Mouse (Mus musculus): Measurements from ENCODE around the gene Ncoa6.

Ncoa6 gene

GRCm38 (mm10) chr2:155436445-155436844 is 37.2 kb downstream of the Ncoa6 start:
- peak; percentile 47 for DNase-seq (ENCODE audit: low read depth)

- DNase-seq (ENCODE audit: low read depth), result no peak
Measured at GRCm38 (mm10) chr2:155420911-155421310, 52.8 kb downstream of the Ncoa6 start.

GRCm38 (mm10) chr2:155404635-155405034 is 69.1 kb downstream of the Ncoa6 start:
- no peak for DNase-seq (ENCODE audit: low read depth)

- DNase-seq (ENCODE audit: low read depth), result no peak
Measured at GRCm38 (mm10) chr2:155401926-155402325, 71.8 kb downstream of the Ncoa6 start.

- peak; percentile 19 for DNase-seq (ENCODE audit: low read depth)
Measured at GRCm38 (mm10) chr2:155400276-155400675, 73.4 kb downstream of the Ncoa6 start.

- DNase-seq (ENCODE audit: low read depth), result no peak
Measured at GRCm38 (mm10) chr2:155394586-155394985, 79.1 kb downstream of the Ncoa6 start.

- DNase-seq (ENCODE audit: low read depth), result no peak
Measured at GRCm38 (mm10) chr2:155388573-155388972, 85.1 kb downstream of the Ncoa6 start.

- DNase-seq (ENCODE audit: low read depth), result no peak
Measured at GRCm38 (mm10) chr2:155387052-155387451, 86.6 kb downstream of the Ncoa6 start.

- DNase-seq (ENCODE audit: low read depth), result no peak
Measured at GRCm38 (mm10) chr2:155386534-155386899, 87.2 kb downstream of the Ncoa6 start.

- no peak for DNase-seq (ENCODE audit: low read depth)
Measured at GRCm38 (mm10) chr2:155385731-155386533, 87.8 kb downstream of the Ncoa6 start.

- peak; percentile 89 for DNase-seq (ENCODE audit: low read depth)
Measured at GRCm38 (mm10) chr2:155385090-155385489, 88.6 kb downstream of the Ncoa6 start.

- DNase-seq (ENCODE audit: low read depth), result peak; percentile 80
Measured at GRCm38 (mm10) chr2:155382791-155383438, 90.8 kb downstream of the Ncoa6 start.

GRCm38 (mm10) chr2:155382332-155382700 is 91.4 kb downstream of the Ncoa6 start:
- no peak for DNase-seq (ENCODE audit: low read depth)

- DNase-seq (ENCODE audit: low read depth), result peak; percentile 97
Measured at GRCm38 (mm10) chr2:155381643-155382331, 91.9 kb downstream of the Ncoa6 start.

- no peak for DNase-seq (ENCODE audit: low read depth)
Measured at GRCm38 (mm10) chr2:155381060-155381437, 92.6 kb downstream of the Ncoa6 start.

- DNase-seq (ENCODE audit: low read depth), result no peak
Measured at GRCm38 (mm10) chr2:155380261-155381059, 93.2 kb downstream of the Ncoa6 start, which contains the start of gene Trp53inp2. Gene Trp53inp2 (plus strand): TSS chr2:155381059.

- DNase-seq (ENCODE audit: low read depth), result no peak
Measured at GRCm38 (mm10) chr2:155376191-155376590, 97.5 kb downstream of the Ncoa6 start.

GRCm38 (mm10) chr2:155374521-155374920 is 99.2 kb downstream of the Ncoa6 start:
- DNase-seq (ENCODE audit: low read depth), result no peak

GRCm38 (mm10) chr2:155373886-155374285 is 99.8 kb downstream of the Ncoa6 start:
- DNase-seq (ENCODE audit: low read depth), result no peak

GRCm38 (mm10) chr2:155373302-155373701 is 100.4 kb downstream of the Ncoa6 start:
- DNase-seq (ENCODE audit: low read depth), result no peak

- DNase-seq (ENCODE audit: low read depth), result no peak
Measured at GRCm38 (mm10) chr2:155372451-155372850, 101.2 kb downstream of the Ncoa6 start.

GRCm38 (mm10) chr2:155369333-155369883 is 104.3 kb downstream of the Ncoa6 start:
- DNase-seq (ENCODE audit: low read depth), result peak; percentile 67

Measured in NIH3T3 (cell line).